Mouse (Mus musculus) liver, embryonic 15.5 days (tissue): ENCODE data around the gene Zfp775. TPM values are rescaled to one million over a fixed set of nuclear protein-coding genes. Genes with fewer than 3 reads are reported as not detected.
A peak's percentile ranks its signal among the peaks of the same experiment; 100 is the strongest.

Experiments
- ATAC-seq: fragments of 200-750 bp; cut with Nextera tagmentation; 2 replicates; pipeline ENCODE4 v1.8.0; 2017; ENCODE audit warnings: moderate number of reproducible peaks, mild to moderate bottlenecking, moderate library complexity; ENCODE audit not compliant: insufficient read depth
- H3K27ac ChIP-seq: fragments of 300-500 bp; sonication (generic); replicated peaks from 2 replicates; pipeline ENCODE4 v1.5.1; 2015; ENCODE audit warnings: mild to moderate bottlenecking, inconsistent platforms
- H3K27me3 ChIP-seq: fragments of 300-500 bp; sonication (generic); 2 replicates; pipeline ENCODE4 v1.6.1; 2015; ENCODE audit warnings: mild to moderate bottlenecking, inconsistent platforms
- H3K36me3 ChIP-seq: fragments of 300-500 bp; sonication (generic); replicated peaks from 2 replicates; pipeline ENCODE4 v1.6.1; 2015; ENCODE audit warnings: moderate library complexity, mild to moderate bottlenecking, inconsistent platforms
- H3K4me1 ChIP-seq: fragments of 300-500 bp; sonication (generic); replicated peaks from 2 replicates; pipeline ENCODE4 v1.6.1; 2015; ENCODE audit warnings: inconsistent platforms
- H3K4me2 ChIP-seq: fragments of 300-500 bp; sonication (generic); 2 replicates; pipeline ENCODE4 v1.6.1; 2015; ENCODE audit warnings: moderate library complexity, mild to moderate bottlenecking, inconsistent platforms
- H3K4me3 ChIP-seq: fragments of 300-500 bp; sonication (generic); replicated peaks from 2 replicates; pipeline ENCODE4 v1.5.1; 2015; ENCODE audit warnings: mild to moderate bottlenecking, inconsistent platforms
- H3K9ac ChIP-seq: fragments of 300-500 bp; sonication (generic); 2 replicates; pipeline ENCODE4 v1.6.1; 2015; ENCODE audit warnings: moderate library complexity, mild to moderate bottlenecking, inconsistent platforms
- H3K9me3 ChIP-seq: fragments of 300-500 bp; sonication (generic); replicated peaks from 2 replicates; pipeline ENCODE4 v1.6.1; 2016; ENCODE audit warnings: inconsistent platforms
- WGBS: fragments of 180-500 bp; shearing (Covaris S2); methylation state at CpG from one replicate; pipeline ENCODE4 v1.1.7; 2015; ENCODE audit warnings: mixed read lengths; ENCODE audit not compliant: insufficient replicate concordance; 5-methylcytosine and 5-hydroxymethylcytosine counted together
- polyA plus RNA-seq: library from polyadenylated mRNA; unstranded; fragments of >200 nt; fragmentation: Nextera tagmentation; extraction: Ambion mirVana; gene quantifications from 2 replicates; pipeline ENCODE4 v1.2.1, GENCODE M21; 2015

Gene Zfp775
- polyA plus RNA-seq, 1 experiment from 2014 or later, result 1.7 TPM

DNA sequence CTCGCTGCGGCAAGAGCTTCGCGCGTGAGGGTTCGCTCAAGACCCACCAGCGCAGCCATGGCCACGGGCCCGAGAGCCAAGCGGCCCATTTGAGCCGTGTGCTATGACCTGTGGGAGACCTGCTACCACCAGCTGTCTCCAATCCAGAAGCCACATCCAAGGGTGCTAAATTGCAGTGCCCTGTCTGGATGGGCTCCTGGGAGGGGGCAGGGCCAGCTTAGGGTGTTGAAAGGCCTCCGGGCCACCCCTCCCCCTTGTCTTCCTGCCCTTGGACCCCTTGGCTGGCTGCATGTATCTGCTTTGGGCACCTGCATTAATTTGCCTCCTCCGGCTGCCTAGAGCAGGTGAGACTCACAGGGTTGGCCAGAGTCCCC lies 27.8 kb downstream of the Zfp775 start:
- Histone ChIP-seq H3K4me1 (peaks cover 19% of the 10 kb centered on the region), H3K27ac (no peak overlapping the region), H3K4me3 (peak overlapping the region; percentile 37), H3K9ac (no peak overlapping the region), H3K9me3 (no peaks in the 10 kb centered on the region), H3K27me3 (peaks cover 50% of the 10 kb centered on the region), H3K36me3 (no peaks in the 10 kb centered on the region), H3K4me2 (peak overlapping the region; percentile 66)
- 11% methylated on average over 13 of the region's 13 CpGs for WGBS
- ATAC-seq, result no peak

- no peak overlapping the region for H3K9ac ChIP-seq
- no peaks in the 10 kb centered on the region for H3K9me3 ChIP-seq
- 69% methylated on average over 8 of the region's 8 CpGs for WGBS
- H3K27ac ChIP-seq, result no peak overlapping the region
- H3K27me3 ChIP-seq, result peaks cover 41% of the 10 kb centered on the region
- peaks cover 19% of the 10 kb centered on the region for H3K4me1 ChIP-seq
- no peak for ATAC-seq
- H3K4me2 ChIP-seq, result no peak overlapping the region
- no peaks in the 10 kb centered on the region for H3K36me3 ChIP-seq
- H3K4me3 ChIP-seq, result no peak overlapping the region
These were observed 29.0 kb downstream of the Zfp775 start for GRCm38 (mm10) chr6:48630831-48631230.

GRCm38 (mm10) chr6:48635105-48635504 lies 33.2 kb downstream of the Zfp775 start:
- H3K9ac ChIP-seq, result no peak overlapping the region
- peak; percentile 42; the same call in 1 of the 2 replicates for ATAC-seq
- 19% methylated on average over 2 of the region's 2 CpGs for WGBS
- no peaks in the 10 kb centered on the region for H3K9me3 ChIP-seq
- H3K36me3 ChIP-seq, result no peaks in the 10 kb centered on the region
- 0 out of 2 replicates have a peak, but pooled peaks cover 1% of the 10 kb centered on the region for H3K27me3 ChIP-seq
- no peaks in the 10 kb centered on the region for H3K4me1 ChIP-seq
- H3K4me2 ChIP-seq, result no peak overlapping the region
- H3K4me3 ChIP-seq, result no peak overlapping the region
- no peak overlapping the region for H3K27ac ChIP-seq

DNA sequence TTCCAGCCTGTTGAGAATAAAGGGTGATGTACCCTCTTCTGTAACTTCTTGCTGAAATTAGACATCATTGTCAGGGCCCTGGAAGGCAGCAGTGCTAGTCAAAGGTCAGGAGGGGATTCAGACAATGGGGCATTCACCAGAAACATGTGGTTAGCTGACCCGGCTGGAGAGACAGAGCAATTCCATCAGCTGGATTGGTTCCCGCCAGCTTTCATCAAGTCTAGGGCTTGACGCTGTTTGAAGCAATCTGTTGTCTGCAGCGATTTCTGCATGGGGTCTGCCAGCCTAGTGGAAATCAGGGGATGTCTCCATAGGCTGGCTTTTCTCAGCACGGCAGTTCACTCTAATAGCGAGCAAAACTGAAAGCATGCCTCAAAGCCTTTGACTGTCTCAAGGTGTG lies 34.7 kb downstream of the Zfp775 start:
- Histone ChIP-seq H3K4me2 (no peak overlapping the region), H3K4me3 (no peak overlapping the region), H3K36me3 (no peaks in the 10 kb centered on the region), H3K4me1 (no peaks in the 10 kb centered on the region), H3K27me3 (no peaks in the 10 kb centered on the region), H3K27ac (no peak overlapping the region), H3K9me3 (no peaks in the 10 kb centered on the region), H3K9ac (no peak overlapping the region)
- ATAC-seq, result no peak
- 65% methylated on average over 6 of the region's 6 CpGs for WGBS

GRCm38 (mm10) chr6:48637811-48638500 lies 36.1 kb downstream of the Zfp775 start:
- no peak overlapping the region for H3K27ac ChIP-seq
- 53% methylated on average over 6 of the region's 6 CpGs for WGBS
- no peaks in the 10 kb centered on the region for H3K9me3 ChIP-seq
- H3K4me2 ChIP-seq, result no peak overlapping the region
- no peak overlapping the region for H3K9ac ChIP-seq
- H3K27me3 ChIP-seq, result no peaks in the 10 kb centered on the region
- no peak for ATAC-seq
- H3K4me1 ChIP-seq, result no peaks in the 10 kb centered on the region
- no peak overlapping the region for H3K4me3 ChIP-seq
- no peaks in the 10 kb centered on the region for H3K36me3 ChIP-seq

DNA sequence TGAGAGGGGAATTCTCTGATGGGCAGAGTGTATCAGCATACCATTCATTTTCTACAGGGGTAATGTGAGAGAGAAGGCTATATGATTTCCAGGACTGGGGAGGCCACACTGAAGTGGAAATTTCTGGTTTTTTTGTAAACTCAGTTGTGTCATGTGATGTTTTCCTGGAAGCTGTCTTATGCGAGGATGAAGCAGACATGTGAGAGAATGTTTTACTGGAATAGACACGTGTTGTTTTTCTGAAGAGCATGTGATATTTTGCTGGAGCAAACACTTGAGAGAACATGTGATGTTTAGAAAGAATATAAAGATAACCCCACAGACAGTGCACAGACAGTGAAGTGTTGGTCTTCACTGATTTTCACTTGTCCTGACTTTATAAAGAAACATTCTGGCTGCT lies 36.7 kb downstream of the Zfp775 start:
- 38% methylated on average over 2 of the region's 2 CpGs for WGBS
- Histone ChIP-seq H3K9ac (no peak overlapping the region), H3K9me3 (no peaks in the 10 kb centered on the region), H3K4me3 (no peak overlapping the region), H3K27ac (no peak overlapping the region), H3K4me1 (no peaks in the 10 kb centered on the region), H3K4me2 (no peak overlapping the region), H3K27me3 (no peaks in the 10 kb centered on the region), H3K36me3 (no peaks in the 10 kb centered on the region)
- ATAC-seq, result no peak

DNA sequence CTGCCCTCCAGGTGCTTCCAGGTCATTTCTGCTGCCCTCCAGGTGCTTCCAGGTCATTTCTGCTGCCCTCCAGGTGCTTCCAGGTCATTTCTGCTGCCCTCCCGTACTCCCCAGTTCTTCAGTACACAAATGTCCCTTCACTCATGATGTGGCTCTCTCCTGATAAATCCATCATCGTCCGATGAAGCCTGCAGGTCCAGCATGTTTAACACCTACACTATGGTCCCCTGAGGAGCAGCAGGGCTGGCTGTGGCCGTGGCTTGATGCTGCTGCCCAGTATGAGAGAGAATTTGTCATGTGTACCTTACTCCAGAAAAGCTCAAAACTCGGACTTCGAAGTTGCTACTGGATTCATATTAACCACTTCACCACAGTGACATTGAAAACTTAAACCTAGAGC lies 39.5 kb downstream of the Zfp775 start:
- no peaks in the 10 kb centered on the region for H3K9me3 ChIP-seq
- 49% methylated on average over 6 of the region's 6 CpGs for WGBS
- H3K36me3 ChIP-seq, result no peaks in the 10 kb centered on the region
- no peak overlapping the region for H3K4me3 ChIP-seq
- H3K27me3 ChIP-seq, result no peaks in the 10 kb centered on the region
- no peak for ATAC-seq
- no peak overlapping the region for H3K9ac ChIP-seq
- no peak overlapping the region for H3K27ac ChIP-seq
- no peaks in the 10 kb centered on the region for H3K4me1 ChIP-seq
- no peak overlapping the region for H3K4me2 ChIP-seq

- no peaks in the 10 kb centered on the region for H3K9me3 ChIP-seq
- H3K4me3 ChIP-seq, result no peak overlapping the region
These were observed 41.0 kb downstream of the Zfp775 start for GRCm38 (mm10) chr6:48642764-48643292.

DNA sequence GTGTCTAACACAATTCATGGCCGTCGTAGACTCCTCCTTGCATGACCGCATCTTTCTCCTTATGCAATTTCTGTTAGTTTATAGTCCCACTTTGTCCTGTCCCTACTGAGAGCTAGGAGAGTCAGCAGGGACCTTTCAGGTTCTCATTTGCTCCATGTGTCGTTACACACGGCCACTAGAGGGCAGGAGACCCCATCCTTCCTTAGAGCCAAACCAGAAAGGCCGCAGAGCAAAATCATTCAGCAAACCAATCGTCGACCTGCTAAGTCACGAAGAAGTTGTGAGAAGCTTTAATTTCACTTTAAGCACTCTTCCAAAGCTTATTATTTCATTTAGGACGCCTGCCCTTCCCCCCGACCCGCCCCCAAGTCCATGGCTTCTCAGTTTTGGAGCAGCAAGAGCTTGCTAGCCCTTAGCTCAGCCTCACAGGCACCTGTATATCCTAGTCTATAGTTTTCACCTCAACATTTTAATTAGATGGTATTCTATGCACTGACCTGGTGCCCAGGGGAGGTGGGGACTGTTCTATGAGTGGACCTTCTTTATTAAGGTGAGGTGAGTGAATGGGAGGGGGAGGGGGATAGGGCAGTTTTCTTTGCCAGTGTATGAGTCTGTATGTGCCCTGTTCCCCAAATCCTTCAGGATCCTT lies 43.9 kb downstream of the Zfp775 start:
- 4% methylated on average over 12 of the region's 12 CpGs for WGBS
- Histone ChIP-seq H3K4me1 (no peaks in the 10 kb centered on the region), H3K27ac (no peak overlapping the region), H3K4me2 (no peak overlapping the region), H3K27me3 (no peaks in the 10 kb centered on the region), H3K36me3 (no peaks in the 10 kb centered on the region), H3K4me3 (no peak overlapping the region), H3K9ac (no peak overlapping the region), H3K9me3 (no peaks in the 10 kb centered on the region)
- ATAC-seq, result no peak

More at GRCm38 (mm10) chr6:48642764-48643292, 41.0 kb downstream of the Zfp775 start:
- WGBS, result 16% methylated on average over 4 of the region's 4 CpGs
- no peaks in the 10 kb centered on the region for H3K27me3 ChIP-seq
- no peak overlapping the region for H3K9ac ChIP-seq
- H3K4me1 ChIP-seq, result no peaks in the 10 kb centered on the region
- no peaks in the 10 kb centered on the region for H3K36me3 ChIP-seq
- no peak overlapping the region for H3K4me2 ChIP-seq
- ATAC-seq, result no peak
- no peak overlapping the region for H3K27ac ChIP-seq

DNA sequence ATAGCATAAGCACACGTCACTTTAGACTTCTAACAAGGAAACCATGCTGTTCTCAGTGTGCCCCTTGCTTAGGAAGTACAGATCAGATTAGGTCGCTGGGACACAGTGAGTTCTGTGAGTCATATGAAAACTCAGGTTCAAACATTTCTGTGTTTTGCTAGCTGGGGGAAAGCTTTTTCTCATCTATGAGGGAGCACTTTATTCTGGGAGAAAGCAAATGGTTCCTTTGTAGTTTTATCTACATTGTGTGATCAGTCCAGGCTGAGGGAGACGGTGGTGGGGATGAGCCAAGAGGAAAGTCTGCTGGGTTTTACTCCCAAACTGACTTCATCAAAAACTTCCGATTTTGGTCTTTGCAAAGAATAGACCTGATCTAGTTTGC lies 44.4 kb downstream of the Zfp775 start:
- Histone ChIP-seq H3K27ac (no peak overlapping the region), H3K4me2 (no peak overlapping the region), H3K4me1 (no peaks in the 10 kb centered on the region), H3K4me3 (no peak overlapping the region), H3K9me3 (no peaks in the 10 kb centered on the region), H3K36me3 (no peaks in the 10 kb centered on the region), H3K9ac (no peak overlapping the region), H3K27me3 (no peaks in the 10 kb centered on the region)
- WGBS, result 47% methylated on average over 4 of the region's 4 CpGs
- no peak for ATAC-seq

GRCm38 (mm10) chr6:48646995-48647394 lies 45.1 kb downstream of the Zfp775 start, which contains the start of gene Gimap8:
Gene Gimap8 (plus strand): TSS chr6:48647234.
- no peak within 1 kb of the TSS for H3K27ac ChIP-seq
- no peaks in the 10 kb centered on the region for H3K4me1 ChIP-seq
- H3K4me2 ChIP-seq, result no peak within 1 kb of the TSS; the same call in 1 of the 2 replicates
- no peak within 1 kb of the TSS for H3K4me3 ChIP-seq
- no peak for ATAC-seq
- WGBS, result 13% methylated on average over 3 of the region's 3 CpGs
- no peaks in the 10 kb centered on the region for H3K9me3 ChIP-seq
- no peaks in the 10 kb centered on the region for H3K27me3 ChIP-seq
- no peak within 1 kb of the TSS for H3K9ac ChIP-seq
- no peaks in the 10 kb centered on the region for H3K36me3 ChIP-seq
